Mouse (Mus musculus): ENCODE results near the gene Slc11a1.

DNA sequence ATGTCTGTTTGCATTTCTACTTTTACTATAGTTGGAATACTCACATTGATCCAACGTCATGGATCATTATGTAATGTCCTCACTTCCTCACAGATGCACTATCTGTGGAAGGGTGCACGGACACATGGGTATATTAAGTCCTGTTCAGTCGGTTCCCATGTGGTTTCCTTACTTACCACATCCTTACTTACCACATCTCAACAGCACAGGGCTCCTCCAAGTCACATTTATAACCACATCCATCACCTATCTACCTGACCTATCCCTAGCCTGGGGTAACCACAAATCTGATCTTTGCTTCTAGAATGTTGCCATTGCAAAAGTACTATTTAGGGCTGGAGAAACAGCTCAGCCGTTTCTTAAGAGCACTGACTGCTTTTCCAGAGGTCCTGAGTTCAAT lies 1.6 kb upstream of the Slc11a1 start:
- TF ChIP-seq POLR2A (IDR thresholded peaks at IDR 0.05; ENCODE audit: low read depth, low read length) (no peak), CTCF (IDR thresholded peaks at IDR 0.05; ENCODE audit: extremely low read depth, insufficient read depth, insufficient read length, insufficient replicate concordance) (no peak)

Measured in spleen, adult 2 months (tissue).